Mouse (Mus musculus): ENCODE data around the gene Mif4gd. TPM values are rescaled to one million over a fixed set of nuclear protein-coding genes. Genes with fewer than 3 reads are reported as not detected.

Mif4gd gene
- total and polyA plus RNA-seq, 3 experiments: 42.0 to 62.9 TPM; not detected in 1

- TF ChIP-seq ZC3H11A (IDR thresholded peaks at IDR 0.05; ENCODE audit: low read depth, low read length) (peak; percentile 43), SMC3 (IDR thresholded peaks at IDR 0.05; ENCODE audit: low read depth, low read length) (peak; percentile 79), RAD21 (IDR thresholded peaks at IDR 0.05; ENCODE audit: low read depth, low read length) (peak; percentile 72), ZMIZ1 (IDR thresholded peaks at IDR 0.05; ENCODE audit: low read depth, low read length) (no peak), MXI1 (IDR thresholded peaks at IDR 0.05; ENCODE audit: low read depth, low read length) (no peak), SIN3A (IDR thresholded peaks at IDR 0.05; ENCODE audit: low read length) (peak; percentile 58; the same call in 1 of the 2 replicates), CHD2 (IDR thresholded peaks at IDR 0.05; ENCODE audit: low read length) (no peak), TAL1 (IDR thresholded peaks at IDR 0.05; ENCODE audit: low read length) (no peak), RCOR1 (IDR thresholded peaks at IDR 0.05; ENCODE audit: low read depth, low read length) (no peak), POLR2AphosphoS2 (IDR thresholded peaks at IDR 0.05; ENCODE audit: low read length) (no peak), CTCF (IDR thresholded peaks at IDR 0.05 in 2 of 3, conservative IDR thresholded peaks at IDR 0.05 in 1 of 3; ENCODE audit: control insufficient read depth in 1 of 3, insufficient read depth in 1 of 3, low read depth in 2 of 3, low read length in 3 of 3, poor library complexity in 1 of 3, severe bottlenecking in 1 of 3) (peak; percentile 43 to 85 (median 59)), NELFE (IDR thresholded peaks at IDR 0.05; ENCODE audit: low read depth, low read length) (no peak), MEF2A (IDR thresholded peaks at IDR 0.05; ENCODE audit: extremely low read depth, insufficient replicate concordance, low read depth, low read length, poor library complexity, severe bottlenecking) (no peak), BHLHE40 (IDR thresholded peaks at IDR 0.05; ENCODE audit: borderline replicate concordance, low read depth, low read length) (no peak), MAZ (IDR thresholded peaks at IDR 0.05; ENCODE audit: low read depth, low read length) (no peak), ZKSCAN1 (IDR thresholded peaks at IDR 0.05; ENCODE audit: low read depth, low read length) (no peak), TBP (IDR thresholded peaks at IDR 0.05; ENCODE audit: low read depth, low read length) (no peak), GABPA (IDR thresholded peaks at IDR 0.05; ENCODE audit: low read depth, low read length) (no peak), USF1 (IDR thresholded peaks at IDR 0.05; ENCODE audit: low read depth, low read length) (no peak), TCF12 (IDR thresholded peaks at IDR 0.05; ENCODE audit: low read depth, low read length) (no peak)
- Histone ChIP-seq H3K27ac (ENCODE audit: control insufficient read depth, low read depth, low read length) (no peak overlapping the region), H3K4me3 (ENCODE audit: control insufficient read depth in 1 of 2, insufficient read depth in 1 of 2, low read depth in 2 of 2, low read length in 2 of 2) (no peak overlapping the region), H3K27me3 (ENCODE audit: control insufficient read depth in 1 of 2, insufficient read depth in 2 of 2, low read length in 2 of 2) (no peaks in the 10 kb centered on the region), H3K79me2 (ENCODE audit: control insufficient read depth, insufficient read depth, low read length, poor library complexity) (peaks cover 3% of the 10 kb centered on the region), H3K9me3 (replicated peaks; ENCODE audit: insufficient read depth, low read length) (no peaks in the 10 kb centered on the region), H3K9ac (ENCODE audit: control insufficient read depth, low read depth, low read length, poor library complexity, severe bottlenecking) (no peak overlapping the region), H3K36me3 (ENCODE audit: control insufficient read depth in 1 of 2, insufficient read depth in 2 of 2, low read length in 2 of 2) (peaks cover 10 to 16% of the 10 kb centered on the region in 2 experiments; a peak in 3 of 4 replicates), H3K4me1 (ENCODE audit: control insufficient read depth in 1 of 2, insufficient read depth in 2 of 2, low read length in 2 of 2) (peaks cover 0 to 5% of the 10 kb centered on the region in 2 experiments; a peak in 1 of 4 replicates)
- DNase-seq (ENCODE audit: low read depth, low spot score): peak; percentile 85
Measured at GRCm38 (mm10) chr11:115647459-115647858, 34.7 kb upstream of the Mif4gd start.

GRCm38 (mm10) chr11:115646439-115646838, 33.7 kb upstream of the Mif4gd start:
- H3K27ac ChIP-seq (ENCODE audit: control insufficient read depth, low read depth, low read length): no peak overlapping the region
- H3K36me3 ChIP-seq (ENCODE audit: control insufficient read depth in 1 of 2, insufficient read depth in 2 of 2, low read length in 2 of 2): peaks cover 16 to 20% of the 10 kb centered on the region in 2 experiments
- H3K9ac ChIP-seq (ENCODE audit: control insufficient read depth, low read depth, low read length, poor library complexity, severe bottlenecking): no peak overlapping the region
- no peaks in the 10 kb centered on the region for H3K9me3 ChIP-seq (replicated peaks; ENCODE audit: insufficient read depth, low read length)
- peaks cover 3 to 15% of the 10 kb centered on the region in 2 experiments; a peak in 3 of 4 replicates for H3K4me1 ChIP-seq (ENCODE audit: control insufficient read depth in 1 of 2, insufficient read depth in 2 of 2, low read length in 2 of 2)
- DNase-seq (ENCODE audit: low read depth, low spot score): no peak
- H3K27me3 ChIP-seq (ENCODE audit: control insufficient read depth in 1 of 2, insufficient read depth in 2 of 2, low read length in 2 of 2): no peaks in the 10 kb centered on the region
- no peaks in the 10 kb centered on the region; the same call in 1 of the 2 replicates for H3K79me2 ChIP-seq (ENCODE audit: control insufficient read depth, insufficient read depth, low read length, poor library complexity)
- TF ChIP-seq E2F4 (IDR thresholded peaks at IDR 0.05; ENCODE audit: borderline replicate concordance, low read depth, low read length) (no peak), MEF2A (IDR thresholded peaks at IDR 0.05; ENCODE audit: extremely low read depth, insufficient replicate concordance, low read depth, low read length, poor library complexity, severe bottlenecking) (no peak), ZC3H11A (IDR thresholded peaks at IDR 0.05; ENCODE audit: low read depth, low read length) (no peak), MXI1 (IDR thresholded peaks at IDR 0.05; ENCODE audit: low read depth, low read length) (no peak), NELFE (IDR thresholded peaks at IDR 0.05; ENCODE audit: low read depth, low read length) (no peak), CTCF (IDR thresholded peaks at IDR 0.05 in 2 of 3, conservative IDR thresholded peaks at IDR 0.05 in 1 of 3; ENCODE audit: control insufficient read depth in 1 of 3, insufficient read depth in 1 of 3, low read depth in 2 of 3, low read length in 3 of 3, poor library complexity in 1 of 3, severe bottlenecking in 1 of 3) (no peak), HCFC1 (IDR thresholded peaks at IDR 0.05; ENCODE audit: low read depth, low read length) (no peak), MAFK (IDR thresholded peaks at IDR 0.05; ENCODE audit: borderline replicate concordance, low read depth, low read length) (no peak), MYB (IDR thresholded peaks at IDR 0.05; ENCODE audit: low read depth, low read length) (no peak), USF2 (IDR thresholded peaks at IDR 0.05; ENCODE audit: borderline replicate concordance in 1 of 2, insufficient read depth in 1 of 2, low read depth in 1 of 2, low read length in 2 of 2) (no peak), MAZ (IDR thresholded peaks at IDR 0.05; ENCODE audit: low read depth, low read length) (no peak), CHD2 (IDR thresholded peaks at IDR 0.05; ENCODE audit: low read length) (no peak), UBTF (IDR thresholded peaks at IDR 0.05; ENCODE audit: borderline replicate concordance, insufficient read depth, low read depth, low read length) (no peak), MAX (IDR thresholded peaks at IDR 0.05; ENCODE audit: low read length) (no peak), EP300 (IDR thresholded peaks at IDR 0.05; ENCODE audit: low read depth in 1 of 2, low read length in 2 of 2) (no peak), GATA1 (IDR thresholded peaks at IDR 0.05; ENCODE audit: low read depth, low read length) (no peak), RCOR1 (IDR thresholded peaks at IDR 0.05; ENCODE audit: low read depth, low read length) (no peak), POLR2AphosphoS2 (IDR thresholded peaks at IDR 0.05; ENCODE audit: low read length) (no peak)
- H3K4me3 ChIP-seq (ENCODE audit: control insufficient read depth in 1 of 2, insufficient read depth in 1 of 2, low read depth in 2 of 2, low read length in 2 of 2): no peak overlapping the region

Data from MEL (cell line).